Mouse (Mus musculus): ENCODE measurements at regions not wholly inside any gene's neighbourhood (a gene's known extent, or its start where the extent isn't known, plus 50 kb on each side); places are given as distances from the start of the nearest gene placed in this dataset.

DNA sequence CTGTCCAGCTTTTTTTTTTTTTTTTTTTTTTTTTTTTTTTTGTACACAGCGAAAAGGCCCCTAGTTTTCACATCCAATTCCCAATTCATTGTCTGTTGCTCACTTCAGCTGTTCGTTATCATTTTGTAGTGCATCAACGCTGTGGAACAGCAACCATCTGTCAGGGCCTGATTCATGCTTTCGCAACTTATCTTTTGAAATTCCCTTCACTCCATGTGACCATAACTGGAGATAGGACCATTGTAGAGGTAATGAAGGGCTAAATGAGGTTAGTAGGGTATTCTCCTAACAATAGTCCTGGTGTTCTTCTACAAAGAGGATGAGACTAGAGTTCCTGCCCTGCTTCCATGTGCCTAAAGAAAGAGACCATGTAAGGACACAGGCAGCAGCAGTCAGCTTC lies 146.6 kb upstream of the Clnk start:
- Histone ChIP-seq H3K4me3 (ENCODE audit: insufficient read depth, low read depth, low read length) (no peak overlapping the region), H3K4me1 (ENCODE audit: control insufficient read depth, insufficient read depth, low read length) (no peaks in the 10 kb centered on the region), H3K27ac (ENCODE audit: insufficient read depth, low read depth, low read length) (no peak overlapping the region), H3K36me3 (ENCODE audit: control insufficient read depth, insufficient read depth, low read length) (no peaks in the 10 kb centered on the region), H3K27me3 (replicated peaks; ENCODE audit: control insufficient read depth, insufficient read depth, low read length) (no peaks in the 10 kb centered on the region)
- DNase-seq = no peak
- TF ChIP-seq CTCF (conservative IDR thresholded peaks at IDR 0.05; ENCODE audit: insufficient read depth, insufficient read length, low read depth, low read length) (no peak), POLR2A (IDR thresholded peaks at IDR 0.05; ENCODE audit: low read depth, low read length) (no peak)
- WGBS = 96% methylated on average over 4 of the region's 4 CpGs

DNA sequence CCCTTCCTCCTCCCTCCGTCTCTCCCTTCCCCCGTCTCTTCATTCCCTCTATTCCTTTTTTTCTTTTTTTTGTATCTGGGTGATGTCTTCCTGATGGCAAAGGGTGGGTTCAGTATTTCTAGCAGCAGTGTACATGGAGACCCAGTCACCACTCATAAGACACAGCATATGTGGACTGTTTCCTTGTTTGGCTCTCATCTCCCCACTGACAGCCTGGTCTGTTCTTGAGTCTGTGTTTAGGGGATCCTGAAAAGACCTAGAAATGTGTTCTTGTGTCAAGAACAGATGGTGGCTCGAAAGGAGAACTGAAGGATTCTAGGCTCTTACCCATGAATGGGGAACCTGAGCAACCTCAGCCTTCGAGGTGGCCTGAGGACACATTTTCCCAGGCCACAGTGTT lies 124.0 kb upstream of the Clnk start:
- TF ChIP-seq POLR2A (IDR thresholded peaks at IDR 0.05; ENCODE audit: low read depth, low read length) (no peak), CTCF (conservative IDR thresholded peaks at IDR 0.05; ENCODE audit: insufficient read depth, insufficient read length, low read depth, low read length) (no peak)
- H3K4me1 ChIP-seq (ENCODE audit: control insufficient read depth, insufficient read depth, low read length) = no peaks in the 10 kb centered on the region
- no peak overlapping the region for H3K27ac ChIP-seq (ENCODE audit: insufficient read depth, low read depth, low read length)
- no peaks in the 10 kb centered on the region for H3K36me3 ChIP-seq (ENCODE audit: control insufficient read depth, insufficient read depth, low read length)
- H3K4me3 ChIP-seq (ENCODE audit: insufficient read depth, low read depth, low read length) = no peak overlapping the region
- no peak for DNase-seq
- 82% methylated on average over 4 of the region's 4 CpGs for WGBS
- no peaks in the 10 kb centered on the region for H3K27me3 ChIP-seq (replicated peaks; ENCODE audit: control insufficient read depth, insufficient read depth, low read length)

DNA sequence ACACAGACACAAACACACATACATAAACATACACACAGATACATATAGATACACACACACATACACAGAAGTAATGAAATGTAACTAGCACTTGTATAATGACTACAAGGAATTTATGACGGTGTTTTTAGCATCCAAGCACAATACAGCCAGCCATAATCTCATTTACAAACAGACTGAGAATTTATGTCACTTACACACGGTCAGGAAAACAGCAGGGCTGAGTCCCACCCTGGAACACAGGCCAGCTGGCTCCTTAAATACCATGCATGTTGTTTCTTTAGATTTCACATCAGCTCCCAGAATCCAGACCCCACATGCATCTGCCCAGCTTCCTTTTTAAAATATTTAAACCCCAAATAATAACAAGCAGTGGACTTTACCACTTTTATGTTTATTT lies 123.1 kb upstream of the Clnk start:
- WGBS = 40% methylated on average over 2 of the region's 2 CpGs
- no peak for DNase-seq
- H3K4me3 ChIP-seq (ENCODE audit: insufficient read depth, low read depth, low read length) = no peak overlapping the region
- no peaks in the 10 kb centered on the region for H3K27me3 ChIP-seq (replicated peaks; ENCODE audit: control insufficient read depth, insufficient read depth, low read length)
- H3K36me3 ChIP-seq (ENCODE audit: control insufficient read depth, insufficient read depth, low read length) = no peaks in the 10 kb centered on the region
- no peak for TF ChIP-seq POLR2A (IDR thresholded peaks at IDR 0.05; ENCODE audit: low read depth, low read length)
- H3K4me1 ChIP-seq (ENCODE audit: control insufficient read depth, insufficient read depth, low read length) = no peaks in the 10 kb centered on the region
- H3K27ac ChIP-seq (ENCODE audit: insufficient read depth, low read depth, low read length) = no peak overlapping the region

DNA sequence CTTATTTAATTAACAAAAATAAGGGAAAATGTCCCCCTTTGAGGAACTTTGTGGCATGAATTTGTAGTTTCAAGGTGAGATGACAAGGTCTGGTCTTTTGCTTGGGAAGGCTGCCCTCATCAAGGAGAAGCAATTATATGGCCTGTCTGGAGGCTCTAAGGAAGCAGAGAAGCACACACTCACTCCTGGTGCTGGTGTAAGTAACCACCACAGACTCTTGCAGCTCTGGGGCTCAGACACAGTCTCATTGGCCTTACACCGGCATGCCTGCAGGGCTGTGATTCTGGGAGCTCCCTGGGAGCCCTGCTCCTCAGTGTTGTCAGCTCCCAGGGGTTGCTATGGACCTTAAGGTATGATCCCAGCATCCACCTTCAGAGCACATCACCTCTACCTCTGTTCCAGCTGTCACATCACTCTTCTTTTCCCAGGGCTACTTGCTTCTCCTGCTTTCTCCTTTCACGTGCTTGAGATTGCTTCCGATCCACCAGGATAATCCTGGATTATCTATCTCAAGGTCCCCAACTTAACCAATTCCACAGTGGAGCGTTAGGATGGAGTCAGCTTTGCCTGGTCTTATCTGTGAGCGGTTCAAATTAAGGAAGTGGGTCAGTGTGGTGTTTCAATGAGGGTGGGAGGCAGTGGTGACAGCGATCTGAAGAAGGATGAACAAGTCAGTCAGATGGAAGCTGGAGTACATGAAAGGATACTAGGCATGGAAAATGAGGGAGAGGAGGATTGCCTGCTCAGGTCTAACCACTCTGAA lies 96.0 kb upstream of the Clnk start:
- no peak for TF ChIP-seq POLR2A (IDR thresholded peaks at IDR 0.05; ENCODE audit: low read depth, low read length)
- Histone ChIP-seq H3K4me1 (ENCODE audit: control insufficient read depth, insufficient read depth, low read length) (no peaks in the 10 kb centered on the region), H3K4me3 (ENCODE audit: insufficient read depth, low read depth, low read length) (no peak overlapping the region), H3K27ac (ENCODE audit: insufficient read depth, low read depth, low read length) (no peak overlapping the region), H3K36me3 (ENCODE audit: control insufficient read depth, insufficient read depth, low read length) (no peaks in the 10 kb centered on the region), H3K27me3 (replicated peaks; ENCODE audit: control insufficient read depth, insufficient read depth, low read length) (no peaks in the 10 kb centered on the region)
- DNase-seq = no peak
- WGBS = 83% methylated on average over 6 of the region's 6 CpGs

DNA sequence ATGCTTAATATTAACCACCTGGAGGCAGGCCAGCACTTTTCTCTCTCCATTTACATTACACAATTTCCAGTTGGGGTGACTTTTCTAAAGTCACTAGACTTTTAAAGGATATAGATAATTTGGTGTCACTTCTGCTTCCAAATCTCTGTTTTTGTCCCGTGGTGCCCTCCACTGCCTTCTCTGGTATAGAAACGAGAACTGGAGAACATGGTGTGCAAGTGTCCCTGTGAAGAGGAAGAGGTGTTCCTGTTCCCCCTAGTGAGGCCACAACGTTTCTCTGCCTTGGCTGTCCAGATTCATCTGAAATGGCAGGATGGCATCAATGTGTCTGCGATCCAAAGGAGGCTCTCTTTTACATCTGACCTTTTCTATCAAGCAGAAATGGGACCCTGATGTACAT lies 93.9 kb upstream of the Clnk start:
- 78% methylated on average over 4 of the region's 4 CpGs for WGBS
- H3K4me3 ChIP-seq (ENCODE audit: insufficient read depth, low read depth, low read length) = no peak overlapping the region
- H3K27ac ChIP-seq (ENCODE audit: insufficient read depth, low read depth, low read length) = no peak overlapping the region
- DNase-seq = no peak
- TF ChIP-seq CTCF (conservative IDR thresholded peaks at IDR 0.05; ENCODE audit: insufficient read depth, insufficient read length, low read depth, low read length) (no peak), POLR2A (IDR thresholded peaks at IDR 0.05; ENCODE audit: low read depth, low read length) (no peak)
- H3K36me3 ChIP-seq (ENCODE audit: control insufficient read depth, insufficient read depth, low read length) = no peaks in the 10 kb centered on the region
- no peaks in the 10 kb centered on the region; the same call in 1 of the 2 replicates for H3K27me3 ChIP-seq (replicated peaks; ENCODE audit: control insufficient read depth, insufficient read depth, low read length)
- no peaks in the 10 kb centered on the region for H3K4me1 ChIP-seq (ENCODE audit: control insufficient read depth, insufficient read depth, low read length)

DNA sequence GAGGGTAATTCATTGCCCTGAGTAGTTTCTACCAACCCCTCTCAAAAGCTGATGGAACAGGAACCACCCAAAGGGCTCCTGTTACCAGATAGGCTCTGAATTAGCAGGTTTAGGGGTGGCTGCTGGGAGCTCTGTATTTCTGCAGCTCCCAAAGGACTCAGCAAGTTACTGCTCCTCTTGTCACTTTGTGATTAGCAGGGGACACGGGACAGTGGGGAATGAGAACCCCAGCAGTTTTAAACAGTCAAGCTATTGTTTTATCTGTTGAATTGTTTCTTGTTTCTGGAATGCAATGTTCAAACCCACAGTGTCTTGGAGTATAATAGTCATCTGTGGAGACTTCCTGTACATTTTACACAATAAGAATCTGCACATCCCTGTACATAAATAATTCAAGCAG lies 90.4 kb upstream of the Clnk start:
- no peak for DNase-seq
- 47% methylated on average over 1 of the region's 1 CpGs for WGBS
- no peaks in the 10 kb centered on the region for H3K36me3 ChIP-seq (ENCODE audit: control insufficient read depth, insufficient read depth, low read length)
- H3K27me3 ChIP-seq (replicated peaks; ENCODE audit: control insufficient read depth, insufficient read depth, low read length) = no peaks in the 10 kb centered on the region; the same call in 1 of the 2 replicates
- no peaks in the 10 kb centered on the region for H3K4me1 ChIP-seq (ENCODE audit: control insufficient read depth, insufficient read depth, low read length)
- H3K27ac ChIP-seq (ENCODE audit: insufficient read depth, low read depth, low read length) = no peak overlapping the region
- no peak overlapping the region for H3K4me3 ChIP-seq (ENCODE audit: insufficient read depth, low read depth, low read length)
- no peak for TF ChIP-seq POLR2A (IDR thresholded peaks at IDR 0.05; ENCODE audit: low read depth, low read length)

DNA sequence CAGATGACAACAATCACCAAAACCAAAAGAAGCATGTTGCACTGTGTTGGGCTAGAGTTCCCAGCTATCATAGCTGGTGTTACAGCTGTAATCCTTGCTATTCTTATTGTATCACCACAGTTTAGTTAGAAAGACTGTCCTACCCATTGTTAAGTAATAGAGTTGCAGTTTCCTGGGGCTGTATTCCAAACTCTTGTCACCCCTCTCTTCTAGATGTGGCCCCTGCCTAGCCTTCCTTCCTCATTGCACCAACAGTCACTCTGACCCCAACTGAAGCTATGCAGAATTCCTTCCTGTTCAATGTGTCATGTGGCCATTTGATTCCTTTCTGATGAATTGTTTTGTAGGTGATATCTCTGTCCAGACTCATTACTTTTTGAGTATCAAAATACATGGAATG lies 87.8 kb upstream of the Clnk start:
- Histone ChIP-seq H3K4me1 (ENCODE audit: control insufficient read depth, insufficient read depth, low read length) (no peaks in the 10 kb centered on the region), H3K4me3 (ENCODE audit: insufficient read depth, low read depth, low read length) (no peak overlapping the region), H3K36me3 (ENCODE audit: control insufficient read depth, insufficient read depth, low read length) (no peaks in the 10 kb centered on the region), H3K27ac (ENCODE audit: insufficient read depth, low read depth, low read length) (no peak overlapping the region), H3K27me3 (replicated peaks; ENCODE audit: control insufficient read depth, insufficient read depth, low read length) (no peaks in the 10 kb centered on the region; the same call in 1 of the 2 replicates)
- DNase-seq = no peak
- TF ChIP-seq POLR2A (IDR thresholded peaks at IDR 0.05; ENCODE audit: low read depth, low read length) (no peak), CTCF (conservative IDR thresholded peaks at IDR 0.05; ENCODE audit: insufficient read depth, insufficient read length, low read depth, low read length) (no peak)

Measured in kidney, adult 2 months (tissue).